Mouse (Mus musculus): ENCODE results near the gene B3gnt9. TPM values are rescaled to one million over a fixed set of nuclear protein-coding genes. Genes with fewer than 3 reads are reported as not detected.

Gene B3gnt9
- polyA plus RNA-seq, 1 experiment: 16.3 TPM

DNA sequence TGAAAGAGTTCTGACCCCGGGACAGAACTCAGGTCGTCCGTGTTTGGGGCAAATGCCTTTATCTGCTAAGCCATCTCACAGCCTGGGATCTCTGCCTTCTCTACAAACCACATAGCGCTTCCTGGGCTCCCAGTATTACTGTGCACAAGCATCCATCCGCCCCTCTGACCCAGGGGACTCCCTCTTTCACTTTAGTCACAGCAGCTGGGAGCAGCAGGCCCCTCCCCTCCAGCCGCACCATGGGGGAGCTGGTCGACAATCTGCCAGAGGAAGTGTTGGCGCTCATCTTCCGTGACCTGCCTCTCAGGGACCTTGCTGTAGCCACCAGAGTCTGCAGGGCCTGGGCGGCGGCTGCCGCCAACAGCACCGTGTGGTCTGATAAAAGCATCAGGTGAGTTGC lies 11.8 kb upstream of the B3gnt9 start:
- no peak for TF ChIP-seq GATA1 (IDR thresholded peaks at IDR 0.05; ENCODE audit: low read length)

DNA sequence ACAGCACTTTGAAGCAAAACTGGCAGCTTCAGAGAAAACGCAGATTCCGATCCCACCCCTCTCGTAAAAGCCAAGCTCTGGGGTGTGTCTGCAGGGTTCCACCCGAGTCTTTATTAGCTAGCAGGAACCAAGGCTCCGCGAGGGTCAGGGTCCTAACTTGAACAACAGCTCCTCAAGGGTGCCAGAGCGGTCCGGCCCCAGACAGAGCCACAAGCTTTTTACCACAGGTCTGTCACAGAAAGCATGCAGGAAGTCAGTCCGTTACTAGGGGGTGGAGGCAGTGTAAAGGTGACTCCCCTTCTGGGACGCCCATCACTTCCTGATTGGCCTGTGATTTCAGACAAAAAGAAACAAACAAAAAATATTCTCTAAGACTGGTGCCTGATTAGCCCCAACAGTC lies 10.2 kb upstream of the B3gnt9 start:
- TF ChIP-seq GATA1 (IDR thresholded peaks at IDR 0.05; ENCODE audit: low read length): no peak

DNA sequence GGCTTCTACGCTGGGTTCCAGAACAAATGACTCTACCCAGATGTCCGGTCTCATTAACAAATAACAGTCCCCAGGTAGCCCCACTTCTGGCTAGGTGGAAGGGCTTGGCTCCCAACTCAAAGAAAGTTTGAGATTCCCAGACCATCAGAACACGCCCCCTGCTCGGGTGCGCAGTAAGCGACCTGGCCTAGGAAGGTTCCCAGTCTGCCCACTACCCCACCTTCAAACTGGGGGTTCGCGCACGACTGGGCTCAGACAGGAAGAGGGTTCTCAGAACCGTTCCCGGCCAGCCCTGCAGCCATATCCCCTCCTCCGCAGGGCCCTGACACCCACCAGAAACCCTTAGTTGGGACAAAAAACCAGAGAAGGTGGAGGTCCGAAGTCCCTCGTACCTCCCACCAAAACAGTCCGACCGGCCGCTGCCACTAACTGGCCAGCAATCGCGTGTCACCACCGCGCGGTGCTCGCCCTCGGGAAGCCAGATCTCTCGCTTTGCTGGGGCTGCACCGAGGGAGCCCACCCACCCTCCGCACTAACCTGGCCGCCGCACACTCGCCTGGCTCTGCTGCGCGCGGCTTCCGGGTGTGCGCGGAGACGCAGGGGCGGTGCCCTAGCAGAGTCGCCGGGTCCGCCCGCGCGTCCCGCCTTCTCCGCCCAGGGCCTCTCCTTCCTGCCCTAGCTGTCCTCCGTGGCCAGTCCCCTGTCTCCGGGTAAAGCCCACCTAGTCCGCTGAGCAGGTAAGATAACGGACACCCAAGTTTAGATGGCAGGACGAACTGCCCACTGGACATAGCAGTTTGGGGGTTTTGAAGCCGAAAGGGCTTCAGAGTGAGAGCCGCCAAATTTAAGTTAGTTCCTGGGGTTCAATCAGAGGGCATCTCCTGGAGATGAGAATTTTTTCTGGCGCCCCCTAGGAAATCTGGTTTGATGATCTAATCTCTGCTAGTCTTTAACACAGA lies 9.3 kb upstream of the B3gnt9 start, which contains the start of the genes Tradd and Fbxl8:
Gene Tradd (minus strand): TSS at position 586 of the 959 bp plus-strand sequence.
Gene Fbxl8 (plus strand): TSS at position 625 of the 959 bp plus-strand sequence.
- TF ChIP-seq GATA1 (IDR thresholded peaks at IDR 0.05; ENCODE audit: low read length): no peak

- TF ChIP-seq GATA1 (IDR thresholded peaks at IDR 0.05; ENCODE audit: low read length): no peak
These were observed 8.4 kb upstream of the B3gnt9 start for GRCm38 (mm10) chr8:105263244-105263912.

DNA sequence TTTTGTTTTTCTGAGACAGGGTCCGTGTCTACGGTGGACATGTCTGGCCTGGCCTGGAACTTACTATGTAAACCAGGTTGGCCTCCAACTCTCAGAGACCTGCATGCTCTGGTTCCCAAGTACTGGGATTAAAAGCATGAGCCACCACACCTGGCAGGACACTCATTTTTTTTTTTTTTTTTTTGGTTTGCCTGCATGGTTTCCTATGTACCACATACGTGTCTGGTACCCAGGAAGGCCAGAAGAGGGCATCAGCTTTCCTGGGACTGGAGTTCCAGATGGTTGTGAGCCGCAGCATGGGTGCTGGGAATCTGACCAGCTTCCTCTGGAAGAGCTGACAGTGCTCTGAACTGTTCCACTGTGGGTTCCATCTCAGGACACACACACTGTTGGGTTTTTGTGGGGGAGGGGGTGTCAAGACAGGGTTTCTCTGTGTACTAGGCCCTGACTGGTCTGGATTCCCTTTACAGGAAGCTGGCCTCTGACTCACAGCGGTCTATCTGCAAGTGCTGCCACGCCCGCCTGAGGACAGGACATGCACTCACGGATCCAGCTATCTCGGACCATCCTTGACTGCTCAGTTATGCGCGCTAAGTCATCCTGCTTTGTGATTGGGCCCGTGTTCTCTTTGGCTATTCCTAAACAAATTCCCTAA lies 6.5 kb upstream of the B3gnt9 start:
- TF ChIP-seq GATA1 (IDR thresholded peaks at IDR 0.05; ENCODE audit: low read length): no peak

GRCm38 (mm10) chr8:105260371-105261099 lies 5.6 kb upstream of the B3gnt9 start:
- TF ChIP-seq GATA1 (IDR thresholded peaks at IDR 0.05; ENCODE audit: low read length): no peak

- no peak for TF ChIP-seq GATA1 (IDR thresholded peaks at IDR 0.05; ENCODE audit: low read length)
These were observed 4.9 kb upstream of the B3gnt9 start for GRCm38 (mm10) chr8:105259721-105260320.

DNA sequence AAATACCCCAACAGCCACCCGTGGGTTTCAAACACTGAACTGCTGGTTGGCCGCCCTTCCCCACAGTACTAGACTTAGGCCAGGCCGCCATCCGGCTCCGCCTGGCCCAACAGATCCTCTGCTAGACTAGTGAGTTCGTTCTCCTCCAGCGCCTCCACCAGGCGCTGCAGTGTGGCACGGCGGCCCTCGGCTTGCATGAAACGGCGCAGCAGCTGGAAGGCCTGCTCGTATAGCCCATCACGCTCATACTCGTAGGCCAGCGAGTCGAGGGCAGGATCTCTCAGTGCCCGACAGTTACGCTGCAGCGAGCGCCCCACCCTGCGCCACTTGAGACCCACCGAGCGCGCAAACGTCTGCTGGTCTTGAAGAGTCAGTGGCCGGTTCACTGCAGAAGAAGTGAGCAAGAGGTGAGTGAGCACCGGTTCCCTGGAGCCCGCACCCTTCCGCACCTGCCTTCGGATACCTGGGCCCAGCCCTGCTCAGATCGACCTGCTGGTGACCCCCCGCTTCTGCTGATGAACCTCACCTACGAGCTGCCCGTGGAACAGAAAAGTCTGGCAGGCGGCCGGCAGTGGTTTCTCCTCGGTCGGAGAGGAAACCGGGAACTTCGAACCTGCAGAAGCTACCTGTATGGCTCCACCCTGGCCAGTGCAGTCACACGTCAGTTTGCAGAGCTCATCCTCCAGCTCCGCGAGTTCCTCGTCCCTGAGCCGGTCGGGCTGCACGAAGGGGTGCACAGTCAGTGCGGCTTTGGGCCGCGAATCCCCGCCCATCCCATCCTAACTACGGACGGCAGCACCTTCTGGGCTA lies 4.2 kb upstream of the B3gnt9 start:
- no peak for TF ChIP-seq GATA1 (IDR thresholded peaks at IDR 0.05; ENCODE audit: low read length)

- TF ChIP-seq GATA1 (IDR thresholded peaks at IDR 0.05; ENCODE audit: low read length): no peak
These were observed 2.6 kb upstream of the B3gnt9 start for GRCm38 (mm10) chr8:105257318-105258114.

DNA sequence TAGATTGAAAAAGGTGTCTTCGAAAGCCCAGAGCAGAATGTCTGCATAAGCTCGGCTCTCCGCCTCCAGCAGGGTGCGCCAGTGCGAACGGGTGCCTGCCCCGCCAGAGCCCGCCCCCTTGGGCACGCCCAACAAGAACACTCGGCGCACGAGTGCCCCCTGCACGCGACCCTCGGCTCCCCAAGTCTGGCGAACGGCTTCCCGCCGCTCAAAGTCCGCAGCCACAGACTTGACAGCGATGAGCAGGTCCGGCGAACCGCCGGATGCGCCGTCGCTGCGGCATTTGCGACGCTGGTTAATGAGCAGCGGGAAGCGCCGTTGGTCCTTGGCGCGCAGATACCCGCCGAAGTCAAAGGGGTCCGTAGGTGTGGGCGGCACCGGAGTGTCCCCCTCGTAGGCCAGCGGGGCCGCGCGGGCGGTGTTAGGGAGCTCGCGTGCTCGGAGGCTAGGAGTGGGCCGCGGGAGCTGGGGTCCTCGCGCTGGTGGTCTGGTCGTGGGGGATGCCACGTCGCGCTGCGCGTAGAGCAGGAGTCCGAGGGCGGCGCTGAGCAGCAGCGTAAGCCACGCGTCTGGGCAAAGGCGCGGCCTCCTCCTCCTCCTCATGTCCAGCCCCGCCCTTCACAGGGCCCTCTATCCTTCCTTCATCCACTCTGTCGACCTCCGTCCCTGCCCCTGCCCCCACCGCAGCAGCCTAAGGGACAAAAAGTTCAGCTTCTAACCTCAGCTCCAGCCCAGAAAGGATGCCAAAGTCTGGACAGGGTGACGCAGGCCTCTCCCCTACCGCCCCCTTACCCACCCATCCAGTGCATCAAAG lies 594 bp downstream of the B3gnt9 start:
- TF ChIP-seq GATA1 (IDR thresholded peaks at IDR 0.05; ENCODE audit: low read length): no peak

GRCm38 (mm10) chr8:105253766-105254151 lies 1.2 kb downstream of the B3gnt9 start:
- no peak for TF ChIP-seq GATA1 (IDR thresholded peaks at IDR 0.05; ENCODE audit: low read length)
